Mouse (Mus musculus) forebrain, embryonic 13.5 days (tissue): Measurements from ENCODE around the gene B4galt1. TPM values are rescaled to one million over a fixed set of nuclear protein-coding genes. Genes with fewer than 3 reads are reported as not detected.

Experiments
- ATAC-seq: fragments of 200-750 bp; cut with Nextera tagmentation; 2 replicates; pipeline ENCODE4 v1.8.0; 2017
- H3K27ac ChIP-seq: fragments of 300-500 bp; sonication (generic); 2 replicates; pipeline ENCODE4 v1.5.1; 2015; ENCODE audit warnings: inconsistent platforms, mild to moderate bottlenecking, moderate library complexity
- H3K27me3 ChIP-seq: fragments of 300-500 bp; sonication (generic); 2 replicates; pipeline ENCODE4 v1.6.1; 2015; ENCODE audit warnings: mild to moderate bottlenecking, inconsistent platforms
- H3K36me3 ChIP-seq: fragments of 300-500 bp; sonication (generic); 2 replicates; pipeline ENCODE4 v1.6.1; 2015; ENCODE audit warnings: mild to moderate bottlenecking, inconsistent platforms; ENCODE audit not compliant: poor library complexity, severe bottlenecking
- H3K4me1 ChIP-seq: fragments of 300-500 bp; sonication (generic); 2 replicates; pipeline ENCODE4 v1.6.1; 2015; ENCODE audit warnings: inconsistent platforms
- H3K4me2 ChIP-seq: fragments of 300-500 bp; sonication (generic); 2 replicates; pipeline ENCODE4 v1.6.1; 2015; ENCODE audit warnings: inconsistent platforms, mild to moderate bottlenecking, moderate library complexity
- H3K4me3 ChIP-seq: fragments of 300-500 bp; sonication (generic); 2 replicates; pipeline ENCODE4 v1.5.1; 2015; ENCODE audit warnings: mild to moderate bottlenecking, inconsistent platforms
- H3K9ac ChIP-seq: fragments of 300-500 bp; sonication (generic); 2 replicates; pipeline ENCODE4 v1.6.1; 2015; ENCODE audit warnings: mild to moderate bottlenecking, inconsistent platforms
- H3K9me3 ChIP-seq: fragments of 300-500 bp; sonication (generic); replicated peaks from 2 replicates; pipeline ENCODE4 v1.6.1; 2016; ENCODE audit warnings: inconsistent platforms
- WGBS: fragments of 180-500 bp; shearing (Covaris S2); methylation state at CpG from one replicate; pipeline ENCODE4 v1.1.7; 2015; 5-methylcytosine and 5-hydroxymethylcytosine counted together
- polyA plus RNA-seq: library from polyadenylated mRNA; unstranded; fragments of >200 nt; fragmentation: Nextera tagmentation; extraction: Ambion mirVana; gene quantifications from 2 replicates; pipeline ENCODE4 v1.2.1, GENCODE M21; 2015

Gene B4galt1
- polyA plus RNA-seq: 7.8 and 9.1 TPM in 2 replicates

DNA sequence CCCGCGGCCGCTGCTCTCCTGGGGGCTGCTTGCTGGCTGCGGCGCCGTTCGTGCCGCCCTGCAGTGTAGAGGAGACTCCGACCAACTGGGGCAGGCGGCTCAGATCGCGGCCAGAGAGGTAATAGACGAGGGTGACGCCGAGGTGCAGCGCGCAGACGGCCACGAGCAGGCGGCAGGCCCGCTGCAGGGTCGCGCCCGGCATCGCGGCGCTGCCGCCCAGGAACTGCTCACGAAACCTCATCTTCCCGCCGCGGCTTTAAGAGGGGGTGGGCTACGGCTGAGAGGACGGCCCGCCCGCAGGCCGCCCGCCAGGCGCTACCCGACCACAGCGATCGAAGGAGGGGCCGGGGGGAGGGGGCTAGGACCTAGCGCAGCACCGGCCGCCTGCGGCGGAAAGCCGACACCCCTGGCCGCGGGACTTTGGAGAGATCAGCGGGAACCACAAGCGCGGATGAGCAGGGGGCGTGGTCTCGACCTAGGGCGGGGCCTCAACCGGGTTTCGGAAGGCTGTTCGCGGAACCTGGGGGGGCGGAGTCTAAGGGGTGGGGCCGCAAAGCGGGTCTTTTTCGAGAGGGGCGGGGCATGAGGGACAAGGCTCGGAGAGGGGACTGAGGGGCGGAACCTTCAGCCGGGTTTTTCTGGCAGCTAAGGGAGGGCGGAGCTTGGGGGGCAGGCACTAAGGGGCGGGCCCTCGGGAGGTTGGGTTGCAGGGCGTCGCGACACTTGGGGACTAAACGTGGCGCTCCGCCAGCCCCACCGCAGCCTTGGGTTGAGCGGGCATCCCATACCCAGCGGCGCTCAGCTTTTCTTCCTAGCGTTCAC lies at the start of gene B4galt1:
B4galt1 (minus strand) TSS at position 441 of the 822 bp plus-strand sequence.
- Histone ChIP-seq H3K36me3 (no peaks in the 10 kb centered on the region), H3K4me3 (peak within 1 kb of the TSS; percentile 69), H3K27ac (peak within 1 kb of the TSS; percentile 84), H3K9ac (peak within 1 kb of the TSS; percentile 83), H3K27me3 (no peaks in the 10 kb centered on the region), H3K9me3 (no peaks in the 10 kb centered on the region), H3K4me1 (peaks cover 48% of the 10 kb centered on the region), H3K4me2 (peak within 1 kb of the TSS; percentile 86)
- ATAC-seq: peak; percentile 95
- under 1% methylated on average over 75 of the region's 83 CpGs for WGBS

DNA sequence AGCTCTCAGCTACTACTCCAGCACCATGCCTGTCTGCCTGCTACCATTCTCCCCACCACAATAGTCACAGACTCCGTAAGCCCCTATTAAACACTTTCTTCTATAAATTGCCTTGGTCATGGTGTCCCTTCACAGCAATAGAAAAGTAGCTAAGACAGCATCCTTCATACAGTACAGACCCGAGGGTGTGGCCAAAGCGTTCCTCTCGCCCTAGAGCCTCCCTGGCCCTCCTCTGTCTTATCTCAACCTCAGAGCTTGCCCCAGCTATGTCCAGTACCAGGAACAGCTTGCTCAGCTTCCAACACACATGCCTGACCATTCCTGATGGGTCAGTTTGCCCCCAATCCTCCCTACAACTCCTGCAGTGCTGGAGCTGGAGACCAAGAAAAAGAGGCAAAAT lies 46.8 kb upstream of the B4galt1 start:
- Histone ChIP-seq H3K36me3 (no peaks in the 10 kb centered on the region), H3K4me1 (no peaks in the 10 kb centered on the region), H3K27me3 (no peaks in the 10 kb centered on the region), H3K4me3 (no peak overlapping the region), H3K27ac (no peak overlapping the region), H3K9ac (no peak overlapping the region), H3K9me3 (no peaks in the 10 kb centered on the region), H3K4me2 (no peak overlapping the region)
- WGBS: 91% methylated on average over 4 of the region's 4 CpGs
- ATAC-seq: no peak

DNA sequence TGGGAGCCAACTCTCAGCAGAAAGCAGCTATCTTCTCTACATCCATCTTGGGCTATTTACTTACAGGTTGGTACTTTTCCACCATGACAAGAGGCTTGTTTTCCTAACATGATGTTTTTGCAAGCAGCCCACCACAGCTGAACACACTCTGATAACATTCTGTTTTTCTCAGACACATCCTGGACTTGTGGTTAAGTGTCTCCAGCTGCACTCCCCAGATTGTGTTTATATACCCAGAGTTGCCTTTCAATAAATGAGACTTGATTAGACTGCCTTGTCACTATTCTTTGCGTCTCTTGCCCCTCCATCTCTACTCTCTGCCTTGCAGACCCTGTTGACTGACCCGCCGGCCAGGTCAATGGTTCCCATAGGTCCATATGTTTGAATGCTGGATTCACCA lies 46.3 kb upstream of the B4galt1 start:
- Histone ChIP-seq H3K36me3 (no peaks in the 10 kb centered on the region), H3K9ac (no peak overlapping the region), H3K4me2 (no peak overlapping the region), H3K27ac (no peak overlapping the region), H3K9me3 (no peaks in the 10 kb centered on the region), H3K4me3 (no peak overlapping the region), H3K4me1 (no peaks in the 10 kb centered on the region), H3K27me3 (no peaks in the 10 kb centered on the region)
- 90% methylated on average over 3 of the region's 3 CpGs for whole genome bisulfite sequencing
- no peak for ATAC-seq

GRCm38 (mm10) chr4:40899264-40899663 lies 45.5 kb upstream of the B4galt1 start:
- no peaks in the 10 kb centered on the region for H3K36me3 ChIP-seq
- H3K4me3 ChIP-seq: no peak overlapping the region
- no peak overlapping the region for H3K4me2 ChIP-seq
- no peaks in the 10 kb centered on the region for H3K27me3 ChIP-seq
- no peak for ATAC-seq
- WGBS: 70% methylated on average over 2 of the region's 2 CpGs
- H3K4me1 ChIP-seq: no peaks in the 10 kb centered on the region
- H3K9ac ChIP-seq: no peak overlapping the region
- H3K27ac ChIP-seq: no peak overlapping the region
- H3K9me3 ChIP-seq: no peaks in the 10 kb centered on the region

DNA sequence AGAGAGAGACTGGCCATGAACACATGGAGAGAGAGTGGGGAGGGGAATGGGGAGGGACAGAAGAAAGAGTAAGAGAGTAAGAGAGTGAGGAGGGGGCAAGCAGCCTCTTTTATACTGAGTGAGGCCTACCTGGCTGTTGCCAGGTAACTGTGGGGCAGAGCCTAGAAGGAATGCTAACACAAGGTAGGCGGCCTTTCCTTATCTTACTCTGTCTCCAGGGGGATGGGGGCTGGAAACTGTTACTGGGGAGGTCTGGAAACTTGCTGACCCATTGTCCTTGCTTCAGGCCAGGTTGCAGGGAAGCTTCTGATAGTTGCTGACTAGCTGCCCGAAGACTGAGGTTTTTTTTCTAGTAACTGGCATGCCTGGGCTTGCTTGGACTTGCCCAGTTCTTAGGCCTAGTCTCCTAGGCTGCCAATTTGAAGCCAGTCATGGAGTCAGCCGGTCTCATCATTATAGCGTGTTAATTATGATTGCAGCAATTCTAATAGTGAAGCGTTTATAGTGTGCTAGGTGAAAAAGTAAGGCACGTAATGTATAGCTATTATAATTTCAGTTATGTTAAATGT lies 44.8 kb upstream of the B4galt1 start:
- H3K27ac ChIP-seq: no peak overlapping the region
- 78% methylated on average over 6 of the region's 6 CpGs for WGBS
- ATAC-seq: no peak

DNA sequence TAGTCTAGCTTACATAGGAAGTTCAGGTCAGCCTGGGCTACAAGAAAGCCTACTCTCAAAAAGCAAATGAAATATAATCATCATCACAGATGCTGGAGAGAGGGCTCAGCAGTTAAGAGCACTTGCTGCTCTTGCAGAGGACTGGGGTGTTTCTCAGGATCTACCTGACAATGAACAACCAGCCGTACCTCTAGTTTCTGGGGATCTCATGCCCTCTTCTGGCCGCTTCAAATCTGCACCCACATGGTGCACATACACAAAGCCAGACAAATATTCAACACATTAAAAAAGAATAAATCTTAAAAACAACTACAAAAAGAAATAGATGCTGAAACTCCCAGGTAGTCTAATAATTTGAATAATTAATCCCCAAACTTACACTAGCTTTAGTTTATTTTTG lies 41.8 kb upstream of the B4galt1 start:
- Histone ChIP-seq H3K9ac (no peak overlapping the region), H3K36me3 (no peaks in the 10 kb centered on the region), H3K4me3 (no peak overlapping the region), H3K9me3 (no peaks in the 10 kb centered on the region), H3K4me1 (no peaks in the 10 kb centered on the region), H3K27ac (no peak overlapping the region), H3K4me2 (no peak overlapping the region), H3K27me3 (no peaks in the 10 kb centered on the region)
- WGBS: 96% methylated on average over 2 of the region's 2 CpGs
- no peak for ATAC-seq

More for the DNA sequence above, 44.8 kb upstream of the B4galt1 start:
- H3K4me3 ChIP-seq: no peak overlapping the region
- no peak overlapping the region for H3K9ac ChIP-seq
- H3K36me3 ChIP-seq: no peaks in the 10 kb centered on the region
- no peaks in the 10 kb centered on the region for H3K4me1 ChIP-seq
- H3K27me3 ChIP-seq: no peaks in the 10 kb centered on the region
- H3K4me2 ChIP-seq: no peak overlapping the region
- H3K9me3 ChIP-seq: no peaks in the 10 kb centered on the region

GRCm38 (mm10) chr4:40895118-40895517 lies 41.3 kb upstream of the B4galt1 start:
- no peak overlapping the region for H3K4me2 ChIP-seq
- WGBS: 91% methylated on average over 3 of the region's 3 CpGs
- H3K27me3 ChIP-seq: no peaks in the 10 kb centered on the region
- no peak overlapping the region for H3K27ac ChIP-seq
- H3K9me3 ChIP-seq: no peaks in the 10 kb centered on the region
- no peak overlapping the region for H3K4me3 ChIP-seq
- H3K36me3 ChIP-seq: no peaks in the 10 kb centered on the region
- ATAC-seq: no peak
- H3K9ac ChIP-seq: no peak overlapping the region
- H3K4me1 ChIP-seq: no peaks in the 10 kb centered on the region

DNA sequence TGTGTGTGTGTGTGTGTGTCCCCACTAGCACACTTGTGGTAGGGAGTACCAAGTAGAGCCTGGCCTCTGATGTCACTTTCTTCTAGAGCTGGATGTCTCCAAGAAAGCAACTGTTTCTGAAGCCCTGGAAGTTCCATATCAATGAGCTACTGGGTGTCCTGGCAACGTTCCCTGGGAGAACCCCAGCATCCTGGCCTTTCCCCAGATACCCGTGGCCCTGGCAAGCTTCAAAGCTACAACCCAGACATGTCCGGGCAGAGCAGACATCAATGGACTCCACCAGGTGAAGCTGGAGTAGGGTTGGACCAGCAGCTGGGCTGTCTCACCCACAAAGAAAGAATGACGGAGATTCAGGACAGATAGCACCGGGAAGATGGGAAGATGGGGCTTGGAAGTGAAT lies 37.4 kb upstream of the B4galt1 start:
- no peaks in the 10 kb centered on the region for H3K36me3 ChIP-seq
- H3K4me2 ChIP-seq: no peak overlapping the region
- no peaks in the 10 kb centered on the region for H3K27me3 ChIP-seq
- WGBS: 79% methylated on average over 5 of the region's 5 CpGs
- H3K4me1 ChIP-seq: no peaks in the 10 kb centered on the region
- H3K9me3 ChIP-seq: no peaks in the 10 kb centered on the region
- H3K27ac ChIP-seq: no peak overlapping the region
- no peak for ATAC-seq
- H3K4me3 ChIP-seq: no peak overlapping the region
- no peak overlapping the region for H3K9ac ChIP-seq

DNA sequence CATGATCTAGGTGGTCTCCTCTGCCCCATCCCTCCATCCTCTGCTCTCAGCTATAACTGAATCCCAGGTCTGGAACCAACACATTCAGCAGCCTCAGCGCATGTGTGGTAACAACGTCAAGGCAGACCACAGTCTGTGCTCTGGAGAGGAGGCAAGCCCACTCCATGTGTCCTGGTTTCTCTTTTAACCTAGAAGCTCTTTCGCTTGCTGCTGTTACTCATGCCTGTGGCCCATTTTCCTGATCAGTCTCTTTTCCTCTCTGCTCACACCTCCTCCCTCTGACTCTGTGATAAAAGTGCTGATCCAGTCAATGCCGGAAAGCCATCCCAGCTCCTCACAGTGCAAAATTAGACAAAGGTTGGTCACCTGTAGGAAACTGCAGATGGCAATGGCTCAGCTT lies 36.2 kb upstream of the B4galt1 start:
- Histone ChIP-seq H3K9ac (no peak overlapping the region), H3K9me3 (no peaks in the 10 kb centered on the region), H3K27ac (no peak overlapping the region), H3K27me3 (no peaks in the 10 kb centered on the region), H3K36me3 (no peaks in the 10 kb centered on the region), H3K4me2 (no peak overlapping the region), H3K4me1 (no peaks in the 10 kb centered on the region), H3K4me3 (no peak overlapping the region)
- no peak for ATAC-seq
- WGBS: 86% methylated on average over 4 of the region's 4 CpGs

DNA sequence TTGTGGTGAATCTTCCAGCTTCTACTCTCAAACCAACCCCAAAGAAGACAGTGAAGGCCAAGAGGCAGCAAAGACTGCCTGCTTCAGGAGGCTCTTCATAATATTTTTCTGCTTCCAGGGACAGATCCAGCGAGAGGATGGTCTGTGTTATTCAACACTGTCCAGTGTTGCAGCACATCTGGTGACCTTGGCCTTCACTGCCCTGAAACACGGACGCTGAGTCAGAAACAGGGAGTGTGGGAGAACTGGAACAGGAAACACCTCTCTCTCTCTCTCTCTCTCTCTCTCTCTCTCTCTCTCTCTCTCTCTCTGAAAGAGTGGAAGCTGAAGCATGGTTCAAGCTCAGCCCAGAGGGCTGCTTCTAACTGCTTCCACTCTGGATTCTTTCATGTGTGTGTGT lies 35.4 kb upstream of the B4galt1 start:
- Histone ChIP-seq H3K27ac (no peak overlapping the region), H3K4me3 (no peak overlapping the region), H3K9ac (no peak overlapping the region), H3K27me3 (no peaks in the 10 kb centered on the region), H3K9me3 (no peaks in the 10 kb centered on the region), H3K4me2 (no peak overlapping the region), H3K36me3 (no peaks in the 10 kb centered on the region), H3K4me1 (no peaks in the 10 kb centered on the region)
- no peak for ATAC-seq
- WGBS: 79% methylated on average over 3 of the region's 3 CpGs

DNA sequence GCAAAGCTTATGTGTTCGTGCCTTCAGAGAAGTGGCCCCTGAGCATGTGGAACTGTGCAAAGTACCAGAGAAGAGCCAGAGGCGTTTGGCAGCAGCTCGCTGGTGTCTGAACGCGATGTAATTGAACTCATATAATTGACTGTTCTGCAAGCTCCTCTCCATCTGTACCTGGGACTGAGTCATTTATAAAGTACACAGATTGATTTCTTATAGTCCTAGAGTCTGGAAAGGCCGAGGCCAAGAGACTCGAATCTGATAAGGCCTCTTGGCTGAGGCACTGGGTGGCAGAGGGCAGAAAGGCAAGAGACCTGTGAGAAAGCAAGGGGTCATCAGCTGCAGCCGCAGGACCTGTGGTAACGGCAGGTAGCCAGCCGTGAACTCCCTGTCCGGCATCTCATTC lies 35.0 kb upstream of the B4galt1 start:
- no peak for ATAC-seq
- no peaks in the 10 kb centered on the region for H3K9me3 ChIP-seq
- H3K4me3 ChIP-seq: no peak overlapping the region
- H3K4me2 ChIP-seq: no peak overlapping the region
- WGBS: 87% methylated on average over 11 of the region's 11 CpGs
- no peaks in the 10 kb centered on the region for H3K27me3 ChIP-seq
- H3K36me3 ChIP-seq: no peaks in the 10 kb centered on the region
- no peaks in the 10 kb centered on the region for H3K4me1 ChIP-seq
- H3K9ac ChIP-seq: no peak overlapping the region
- H3K27ac ChIP-seq: no peak overlapping the region

DNA sequence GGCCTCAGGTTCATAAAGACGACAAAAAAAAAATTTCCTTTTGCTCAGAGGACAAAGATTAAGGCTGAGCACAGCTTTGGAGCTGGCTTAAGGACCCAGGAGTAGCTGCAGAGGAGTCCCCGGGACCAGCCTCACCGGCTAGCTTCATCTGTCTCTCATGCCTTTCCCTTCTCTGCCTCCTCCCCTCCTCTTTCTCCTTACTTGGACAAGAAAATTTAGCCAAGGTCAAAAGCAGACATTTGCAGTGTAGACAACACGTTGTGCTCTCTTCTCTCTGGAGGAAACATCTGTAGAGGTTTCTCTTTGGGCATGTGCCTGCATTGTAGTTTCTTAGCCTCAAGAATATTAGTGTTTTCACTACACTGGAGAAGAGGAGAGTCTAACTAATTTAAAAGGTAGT lies 32.1 kb upstream of the B4galt1 start:
- H3K9me3 ChIP-seq: no peaks in the 10 kb centered on the region
- H3K4me2 ChIP-seq: no peak overlapping the region
- H3K4me1 ChIP-seq: no peaks in the 10 kb centered on the region
- no peaks in the 10 kb centered on the region for H3K36me3 ChIP-seq
- no peak overlapping the region for H3K4me3 ChIP-seq
- ATAC-seq: no peak
- no peaks in the 10 kb centered on the region for H3K27me3 ChIP-seq
- no peak overlapping the region for H3K9ac ChIP-seq
- no peak overlapping the region for H3K27ac ChIP-seq
- 83% methylated on average over 4 of the region's 4 CpGs for WGBS

DNA sequence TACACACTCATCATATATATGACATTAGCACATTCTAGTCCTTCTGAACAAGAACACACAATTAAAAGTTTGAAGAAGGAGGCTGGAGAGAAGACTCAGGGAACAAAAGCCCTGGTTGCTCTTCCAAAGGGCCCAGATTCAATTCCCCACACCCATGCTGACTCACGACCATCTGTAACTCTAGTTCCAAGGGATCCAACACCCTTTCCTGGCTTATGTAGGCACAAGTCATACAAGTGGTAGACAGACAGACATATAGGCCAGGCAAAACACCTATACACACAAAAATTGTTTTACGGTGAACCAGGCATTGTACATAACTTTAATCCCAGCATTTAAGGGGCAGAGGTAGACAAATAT lies 31.3 kb upstream of the B4galt1 start:
- no peaks in the 10 kb centered on the region for H3K4me1 ChIP-seq
- 72% methylated on average over 2 of the region's 2 CpGs for WGBS
- no peak overlapping the region for H3K9ac ChIP-seq
- H3K27me3 ChIP-seq: no peaks in the 10 kb centered on the region
- no peak overlapping the region for H3K4me2 ChIP-seq
- H3K36me3 ChIP-seq: no peaks in the 10 kb centered on the region
- no peaks in the 10 kb centered on the region for H3K9me3 ChIP-seq
- H3K27ac ChIP-seq: no peak overlapping the region
- ATAC-seq: no peak
- H3K4me3 ChIP-seq: no peak overlapping the region
